Mouse (Mus musculus) embryonic facial prominence, embryonic 15.5 days (tissue): ENCODE measurements at regions not wholly inside any gene's neighbourhood (a gene's known extent, or its start where the extent isn't known, plus 50 kb on each side); places are given as distances from the start of the nearest gene placed in this dataset.

Source experiments
- ATAC-seq: fragments of 200-750 bp; cut with Nextera tagmentation; 2 replicates; pipeline ENCODE4 v1.8.0; 2017; ENCODE audit warnings: low read depth, moderate TSS enrichment; ENCODE audit not compliant: insufficient number of reproducible peaks, low FRiP score, low TSS enrichment
- H3K27ac ChIP-seq: fragments of 300-500 bp; sonication (generic); replicated peaks from 2 replicates; pipeline ENCODE4 v1.5.1; 2015; ENCODE audit warnings: mild to moderate bottlenecking, inconsistent platforms
- H3K27me3 ChIP-seq: fragments of 300-500 bp; sonication (generic); 2 replicates; pipeline ENCODE4 v1.6.1; 2015; ENCODE audit warnings: inconsistent platforms
- H3K36me3 ChIP-seq: fragments of 300-500 bp; sonication (generic); 2 replicates; pipeline ENCODE4 v1.6.1; 2015; ENCODE audit warnings: mild to moderate bottlenecking, inconsistent platforms
- H3K4me1 ChIP-seq: fragments of 300-500 bp; sonication (generic); 2 replicates; pipeline ENCODE4 v1.6.1; 2015; ENCODE audit warnings: inconsistent platforms
- H3K4me2 ChIP-seq: fragments of 300-500 bp; sonication (generic); replicated peaks from 2 replicates; pipeline ENCODE4 v1.6.1; 2015; ENCODE audit warnings: mild to moderate bottlenecking, inconsistent platforms
- H3K4me3 ChIP-seq: fragments of 300-500 bp; sonication (generic); replicated peaks from 2 replicates; pipeline ENCODE4 v1.5.1; 2015; ENCODE audit warnings: mild to moderate bottlenecking, inconsistent platforms
- H3K9ac ChIP-seq: fragments of 300-500 bp; sonication (generic); 2 replicates; pipeline ENCODE4 v1.6.1; 2015; ENCODE audit warnings: inconsistent platforms
- H3K9me3 ChIP-seq: fragments of 300-500 bp; sonication (generic); replicated peaks from 2 replicates; pipeline ENCODE4 v1.6.1; 2016; ENCODE audit warnings: inconsistent platforms
- WGBS: fragments of 180-500 bp; shearing (Covaris S2); methylation state at CpG from one replicate; pipeline ENCODE4 v1.1.7; 2015; 5-methylcytosine and 5-hydroxymethylcytosine counted together

GRCm38 (mm10) chr7:135794679-135795078 lies 78.5 kb upstream of the Mki67 start:
- WGBS, result 49% methylated on average over 2 of the region's 2 CpGs
- H3K9me3 ChIP-seq, result no peaks in the 10 kb centered on the region

GRCm38 (mm10) chr7:135798441-135798840 lies 82.3 kb upstream of the Mki67 start:
- Histone ChIP-seq H3K4me1 (0 out of 2 replicates have a peak, but pooled peaks cover 4% of the 10 kb centered on the region), H3K27me3 (0 out of 2 replicates have a peak, but pooled peaks cover 3% of the 10 kb centered on the region), H3K9me3 (no peaks in the 10 kb centered on the region), H3K27ac (no peak overlapping the region), H3K9ac (no peak overlapping the region), H3K4me2 (no peak overlapping the region), H3K4me3 (no peak overlapping the region), H3K36me3 (no peaks in the 10 kb centered on the region)
- WGBS, result 56% methylated on average over 2 of the region's 2 CpGs
- no peak for ATAC-seq

More at GRCm38 (mm10) chr7:135794679-135795078, 78.5 kb upstream of the Mki67 start:
- no peak overlapping the region for H3K9ac ChIP-seq
- no peak overlapping the region for H3K4me2 ChIP-seq
- no peak overlapping the region for H3K4me3 ChIP-seq
- 0 out of 2 replicates have a peak, but pooled peaks cover 4% of the 10 kb centered on the region for H3K4me1 ChIP-seq
- no peaks in the 10 kb centered on the region for H3K36me3 ChIP-seq
- no peak for ATAC-seq
- no peaks in the 10 kb centered on the region for H3K27me3 ChIP-seq
- no peak overlapping the region for H3K27ac ChIP-seq

- no peak for ATAC-seq
- 65% methylated on average over 15 of the region's 15 CpGs for WGBS
These were observed 86.5 kb upstream of the Mki67 start for GRCm38 (mm10) chr7:135802598-135803121.

GRCm38 (mm10) chr7:135804730-135805129 lies 88.6 kb upstream of the Mki67 start:
- WGBS, result 27% methylated on average over 7 of the region's 7 CpGs
- Histone ChIP-seq H3K4me2 (no peak overlapping the region), H3K9me3 (no peaks in the 10 kb centered on the region), H3K4me1 (0 out of 2 replicates have a peak, but pooled peaks cover 2% of the 10 kb centered on the region), H3K4me3 (no peak overlapping the region), H3K27ac (no peak overlapping the region), H3K9ac (no peak overlapping the region), H3K27me3 (0 out of 2 replicates have a peak, but pooled peaks cover 3% of the 10 kb centered on the region), H3K36me3 (no peaks in the 10 kb centered on the region)
- no peak for ATAC-seq

More at GRCm38 (mm10) chr7:135802598-135803121, 86.5 kb upstream of the Mki67 start:
- H3K4me3 ChIP-seq, result no peak overlapping the region
- H3K4me1 ChIP-seq, result 0 out of 2 replicates have a peak, but pooled peaks cover 2% of the 10 kb centered on the region
- no peaks in the 10 kb centered on the region for H3K36me3 ChIP-seq
- H3K9me3 ChIP-seq, result no peaks in the 10 kb centered on the region
- no peak overlapping the region for H3K9ac ChIP-seq
- 0 out of 2 replicates have a peak, but pooled peaks cover 3% of the 10 kb centered on the region for H3K27me3 ChIP-seq
- H3K4me2 ChIP-seq, result no peak overlapping the region
- no peak overlapping the region for H3K27ac ChIP-seq

- H3K27ac ChIP-seq, result no peak overlapping the region
- no peak for ATAC-seq
- 84% methylated on average over 8 of the region's 8 CpGs for WGBS
These were observed 90.0 kb upstream of the Mki67 start for GRCm38 (mm10) chr7:135806139-135806538.

GRCm38 (mm10) chr7:135806673-135807072 lies 90.5 kb upstream of the Mki67 start:
- no peak for ATAC-seq
- Histone ChIP-seq H3K9ac (no peak overlapping the region), H3K4me3 (no peak overlapping the region), H3K4me1 (peaks cover 6% of the 10 kb centered on the region; the same call in 1 of the 2 replicates), H3K36me3 (no peaks in the 10 kb centered on the region), H3K27ac (no peak overlapping the region), H3K4me2 (no peak overlapping the region), H3K27me3 (no peaks in the 10 kb centered on the region), H3K9me3 (no peaks in the 10 kb centered on the region)
- 90% methylated on average over 7 of the region's 7 CpGs for WGBS

More at GRCm38 (mm10) chr7:135806139-135806538, 90.0 kb upstream of the Mki67 start:
- Histone ChIP-seq H3K36me3 (no peaks in the 10 kb centered on the region), H3K4me1 (peaks cover 4% of the 10 kb centered on the region; the same call in 1 of the 2 replicates), H3K4me3 (no peak overlapping the region), H3K27me3 (0 out of 2 replicates have a peak, but pooled peaks cover 3% of the 10 kb centered on the region), H3K4me2 (no peak overlapping the region), H3K9ac (no peak overlapping the region), H3K9me3 (no peaks in the 10 kb centered on the region)

- Histone ChIP-seq H3K36me3 (no peaks in the 10 kb centered on the region), H3K4me3 (no peak overlapping the region), H3K27me3 (no peaks in the 10 kb centered on the region), H3K4me1 (peaks cover 6% of the 10 kb centered on the region; the same call in 1 of the 2 replicates), H3K27ac (no peak overlapping the region), H3K9me3 (no peaks in the 10 kb centered on the region), H3K9ac (no peak overlapping the region), H3K4me2 (no peak overlapping the region)
- whole genome bisulfite sequencing, result 72% methylated on average over 10 of the region's 10 CpGs
- ATAC-seq, result no peak
These were observed 93.0 kb upstream of the Mki67 start for GRCm38 (mm10) chr7:135809167-135809566.

- 57% methylated on average over 12 of the region's 12 CpGs for whole genome bisulfite sequencing
- ATAC-seq, result no peak
- H3K9ac ChIP-seq, result no peak overlapping the region
These were observed 93.7 kb upstream of the Mki67 start for GRCm38 (mm10) chr7:135809751-135810379.

GRCm38 (mm10) chr7:135810971-135811370 lies 94.8 kb upstream of the Mki67 start:
- H3K4me2 ChIP-seq, result no peak overlapping the region
- ATAC-seq, result no peak
- H3K27me3 ChIP-seq, result no peaks in the 10 kb centered on the region
- 65% methylated on average over 9 of the region's 9 CpGs for WGBS
- H3K4me1 ChIP-seq, result peaks cover 3% of the 10 kb centered on the region; the same call in 1 of the 2 replicates
- H3K9me3 ChIP-seq, result no peaks in the 10 kb centered on the region
- H3K36me3 ChIP-seq, result no peaks in the 10 kb centered on the region
- no peak overlapping the region for H3K9ac ChIP-seq
- H3K27ac ChIP-seq, result no peak overlapping the region
- no peak overlapping the region for H3K4me3 ChIP-seq

More at GRCm38 (mm10) chr7:135809751-135810379, 93.7 kb upstream of the Mki67 start:
- Histone ChIP-seq H3K4me3 (no peak overlapping the region), H3K4me1 (peaks cover 4% of the 10 kb centered on the region; the same call in 1 of the 2 replicates), H3K9me3 (no peaks in the 10 kb centered on the region), H3K36me3 (no peaks in the 10 kb centered on the region), H3K4me2 (no peak overlapping the region), H3K27ac (no peak overlapping the region), H3K27me3 (no peaks in the 10 kb centered on the region)

GRCm38 (mm10) chr7:135813616-135814015 lies 97.5 kb upstream of the Mki67 start:
- Histone ChIP-seq H3K27me3 (no peaks in the 10 kb centered on the region), H3K4me1 (peaks cover 3% of the 10 kb centered on the region; the same call in 1 of the 2 replicates), H3K27ac (no peak overlapping the region), H3K36me3 (no peaks in the 10 kb centered on the region), H3K9me3 (no peaks in the 10 kb centered on the region), H3K4me2 (no peak overlapping the region), H3K9ac (no peak overlapping the region), H3K4me3 (no peak overlapping the region)
- WGBS, result 79% methylated on average over 3 of the region's 3 CpGs
- no peak for ATAC-seq

- Histone ChIP-seq H3K4me2 (no peak overlapping the region), H3K36me3 (no peaks in the 10 kb centered on the region), H3K27ac (no peak overlapping the region), H3K4me1 (peaks cover under 1% of the 10 kb centered on the region; the same call in 1 of the 2 replicates), H3K9me3 (no peaks in the 10 kb centered on the region), H3K27me3 (no peaks in the 10 kb centered on the region), H3K4me3 (no peak overlapping the region), H3K9ac (no peak overlapping the region)
- ATAC-seq, result no peak
- WGBS, result 94% methylated on average over 3 of the region's 3 CpGs
These were observed 100.0 kb upstream of the Mki67 start for GRCm38 (mm10) chr7:135816191-135816590.
